Mouse (Mus musculus) left cerebral cortex, adult 8-10 months (tissue): ENCODE measurements around the gene Hspb3. TPM values are rescaled to one million over a fixed set of nuclear protein-coding genes. Genes with fewer than 3 reads are reported as not detected.

Source experiments
- total RNA-seq, 4 experiments: library from RNA; stranded (reverse); gene quantifications; 2 replicates each; pipeline ENCODE4 v1.2.4; 2022

Gene Hspb3
- total RNA-seq, 4 experiments from 2014 or later, result 3.5 to 6.1 (median 5.2) TPM

Other genes with a start within 250 kb of the Hspb3 start
- gene Snx18, start 45.1 kb downstream of the Hspb3 start, total RNA-seq, result 10 to 100 TPM; 21.5 to 24.6 (median 22.9) TPM
- 10 to 100 TPM; 29.9 to 36.1 (median 33.4) TPM for gene Arl15, start 130.8 kb upstream of the Hspb3 start, total RNA-seq